ENCODE assay signal across 7 mouse cellular contexts in the genomic region with DNA sequence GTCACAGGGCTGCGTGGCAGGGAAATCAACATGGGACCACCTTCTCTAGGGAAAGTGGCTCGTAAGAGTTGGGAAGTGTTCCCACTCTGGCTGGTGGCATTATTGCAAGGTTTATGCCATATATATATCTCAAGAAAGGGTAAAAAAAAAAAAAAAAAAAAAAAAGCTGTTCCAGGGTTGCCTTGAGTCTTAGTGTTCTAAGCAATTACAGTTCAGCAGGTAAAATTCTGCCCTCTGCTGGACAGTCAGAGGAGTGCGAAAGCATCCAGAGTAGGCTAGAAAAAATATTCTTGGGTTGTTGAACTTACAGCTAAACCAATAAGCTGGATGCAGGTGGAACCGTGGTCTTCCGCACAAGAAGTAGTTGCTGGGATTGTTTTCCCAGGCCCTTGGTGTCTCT.
DNase-seq lines count a peak whose midpoint lies in the region; ATAC-seq and TF ChIP-seq lines count a peak whose summit lies in the region.

No protein-coding gene starts in this region.

- H3K9ac ChIP-seq in hindbrain, postnatal 0 days (replicated peaks; ENCODE audit: low read length), result no peak overlapping the region
- no peak overlapping the region for H3K9ac ChIP-seq in liver, embryonic 14.5 days (replicated peaks)

- ATAC-seq in hindbrain, postnatal 0 days, result peak; percentile 59
- ATAC-seq in liver, embryonic 14.5 days (ENCODE audit: insufficient read depth), result no peak

- TF ChIP-seq CTCF in testis, adult 2 months (IDR thresholded peaks at IDR 0.05; ENCODE audit: control insufficient read depth, insufficient read depth, insufficient replicate concordance, low read depth, low read length), result peak; percentile 23; the same call in 1 of the 2 replicates
- peak; percentile 80 for TF ChIP-seq CTCF in hindbrain, postnatal 0 days (IDR thresholded peaks at IDR 0.05; ENCODE audit: low read depth)
- TF ChIP-seq CTCF in liver, embryonic 14.5 days (IDR thresholded peaks at IDR 0.05; ENCODE audit: low read depth), result peak; percentile 63

- no peaks in the 10 kb centered on the region for H3K4me1 ChIP-seq in testis, adult 2 months (ENCODE audit: control insufficient read depth, insufficient read depth, low read length)
- no peaks in the 10 kb centered on the region for H3K4me1 ChIP-seq in hindbrain, postnatal 0 days (ENCODE audit: insufficient read depth, low read length)
- no peaks in the 10 kb centered on the region for H3K4me1 ChIP-seq in liver, embryonic 14.5 days (replicated peaks; ENCODE audit: control insufficient read depth in 2 of 2, insufficient read depth in 2 of 2, low read length in 1 of 2)

- H3K4me3 ChIP-seq in testis, adult 2 months (ENCODE audit: control insufficient read depth, low read depth, low read length), result no peak overlapping the region
- no peak overlapping the region for H3K4me3 ChIP-seq in hindbrain, postnatal 0 days (ENCODE audit: low read length)
- H3K4me3 ChIP-seq in liver, embryonic 14.5 days (ENCODE audit: insufficient read depth in 1 of 2, low read depth in 2 of 2, low read length in 2 of 2), result no peak overlapping the region

- no peaks in the 10 kb centered on the region for H3K36me3 ChIP-seq in testis, adult 2 months (ENCODE audit: control insufficient read depth, insufficient read depth, low read length)
- H3K36me3 ChIP-seq in hindbrain, postnatal 0 days (ENCODE audit: insufficient read depth, low read length), result peaks cover 30% of the 10 kb centered on the region
- no peaks in the 10 kb centered on the region for H3K36me3 ChIP-seq in liver, embryonic 14.5 days (replicated peaks; ENCODE audit: control insufficient read depth, insufficient read depth, low read depth)

- H3K9me3 ChIP-seq in hindbrain, postnatal 0 days (ENCODE audit: low read length), result no peaks in the 10 kb centered on the region
- H3K9me3 ChIP-seq in liver, embryonic 14.5 days (ENCODE audit: control insufficient read depth, low read length), result no peaks in the 10 kb centered on the region

- no peak overlapping the region for H3K27ac ChIP-seq in testis, adult 2 months (ENCODE audit: control insufficient read depth, insufficient read depth, low read depth, low read length)
- no peak overlapping the region for H3K27ac ChIP-seq in hindbrain, postnatal 0 days
- no peak overlapping the region for H3K27ac ChIP-seq in liver, embryonic 14.5 days

- WGBS in hindbrain, postnatal 0 days, result 73% methylated on average over 5 of the region's 5 CpGs
- 45% methylated on average over 5 of the region's 5 CpGs for WGBS in liver, embryonic 14.5 days (ENCODE audit: insufficient replicate concordance)

- no peaks in the 10 kb centered on the region for H3K27me3 ChIP-seq in testis, adult 2 months (ENCODE audit: control insufficient read depth, insufficient read depth, low read length)
- H3K27me3 ChIP-seq in hindbrain, postnatal 0 days (ENCODE audit: insufficient read depth, low read length), result no peaks in the 10 kb centered on the region
- no peaks in the 10 kb centered on the region for H3K27me3 ChIP-seq in liver, embryonic 14.5 days (ENCODE audit: control insufficient read depth, insufficient read depth, low read length)

- TF ChIP-seq POLR2A in testis, adult 2 months (IDR thresholded peaks at IDR 0.05; ENCODE audit: control insufficient read depth, low read depth, low read length), result no peak

- no peak for TF ChIP-seq EP300 in liver, embryonic 14.5 days (IDR thresholded peaks at IDR 0.05; ENCODE audit: low read depth)

- no peak for DNase-seq in testis, postnatal 14 days (ENCODE audit: low spot score)
- DNase-seq in adipocyte (ENCODE audit: low spot score), result peak; percentile 73
- DNase-seq in embryo, embryonic 11.5 days (ENCODE audit: low read depth, low spot score), result peak; percentile 30
- peak; percentile 80 for DNase-seq in hindbrain, postnatal 0 days (ENCODE audit: low spot score)
- DNase-seq in liver, embryonic 14.5 days (ENCODE audit: low read depth in 3 of 3, low spot score in 3 of 3), result peak in 1 of 3 experiments; percentile 9
- peak; percentile 42 for DNase-seq in retina, postnatal 7 days (ENCODE audit: low read depth, low spot score)

- no peak overlapping the region for H3K4me2 ChIP-seq in hindbrain, postnatal 0 days (ENCODE audit: low read depth, low read length)
- H3K4me2 ChIP-seq in liver, embryonic 14.5 days (ENCODE audit: low read depth), result no peak overlapping the region

Comparison
In these comparisons a context has a peak if more than half of its experiments do, and no peak if none do; other contexts are left out.
1. CTCF ChIP-seq: peak in every context shown above with its lines; median percentile 80 in hindbrain, postnatal 0 days; 63 in liver, embryonic 14.5 days; 23 in testis, adult 2 months.